Mouse (Mus musculus) frontal cortex, postnatal 36 days (tissue): ENCODE measurements at regions not wholly inside any gene's neighbourhood (a gene's known extent, or its start where the extent isn't known, plus 50 kb on each side); places are given as distances from the start of the nearest gene placed in this dataset.

Experiments used
- DNase-seq, 2 experiments: peaks; one replicate each; pipeline ENCODE4 v3.0.0; 2022; ENCODE audit warnings: low spot score in 2 of 2

GRCm38 (mm10) chr11:22644010-22644625 lies 132.2 kb downstream of the Tmem17 start:
- DNase-seq = no peak

- no peak for DNase-seq
Measured at GRCm38 (mm10) chr11:22644877-22645276, 133.0 kb downstream of the Tmem17 start.

- DNase-seq = no peak
Measured at GRCm38 (mm10) chr11:22646192-22646936, 134.5 kb downstream of the Tmem17 start.

GRCm38 (mm10) chr11:22648275-22648674 lies 136.4 kb downstream of the Tmem17 start:
- DNase-seq = no peak

- DNase-seq = no peak
Measured at GRCm38 (mm10) chr11:22650771-22651170, 138.9 kb downstream of the Tmem17 start.

GRCm38 (mm10) chr11:22651313-22651712 lies 139.4 kb downstream of the Tmem17 start:
- no peak for DNase-seq

- no peak for DNase-seq
Measured at GRCm38 (mm10) chr11:22651911-22652310, 140.0 kb downstream of the Tmem17 start.

GRCm38 (mm10) chr11:22652931-22653330 lies 141.0 kb downstream of the Tmem17 start:
- no peak for DNase-seq

GRCm38 (mm10) chr11:22653366-22653765 lies 141.5 kb downstream of the Tmem17 start:
- no peak for DNase-seq

GRCm38 (mm10) chr11:22657635-22658034 lies 145.7 kb downstream of the Tmem17 start:
- DNase-seq = no peak

- DNase-seq = no peak
Measured at GRCm38 (mm10) chr11:22661072-22661471, 149.2 kb downstream of the Tmem17 start.

GRCm38 (mm10) chr11:22661713-22662551 lies 150.0 kb downstream of the Tmem17 start:
- no peak for DNase-seq

- DNase-seq = no peak
Measured at GRCm38 (mm10) chr11:22665978-22666377, 154.1 kb downstream of the Tmem17 start.

- no peak for DNase-seq
Measured at GRCm38 (mm10) chr11:22666378-22666777, 154.5 kb downstream of the Tmem17 start.

GRCm38 (mm10) chr11:22668220-22668619 lies 156.3 kb downstream of the Tmem17 start:
- DNase-seq = no peak

- no peak for DNase-seq
Measured at GRCm38 (mm10) chr11:22669267-22669666, 157.4 kb downstream of the Tmem17 start.

GRCm38 (mm10) chr11:22671791-22672490 lies 160.1 kb downstream of the Tmem17 start:
- DNase-seq = peak; percentile 27 to 49

- no peak for DNase-seq
Measured at GRCm38 (mm10) chr11:22675047-22675446, 163.2 kb downstream of the Tmem17 start.

- DNase-seq = no peak
Measured at GRCm38 (mm10) chr11:22675754-22676153, 163.9 kb downstream of the Tmem17 start.

GRCm38 (mm10) chr11:22677337-22677736 lies 165.4 kb downstream of the Tmem17 start:
- DNase-seq = no peak

GRCm38 (mm10) chr11:22684576-22684975 lies 172.7 kb downstream of the Tmem17 start:
- DNase-seq = no peak

GRCm38 (mm10) chr11:22690829-22691228 lies 169.9 kb downstream of the B3gnt2 start:
- DNase-seq = no peak
